Mouse (Mus musculus): Measurements from ENCODE around the gene Sgk1. TPM values are rescaled to one million over a fixed set of nuclear protein-coding genes. Genes with fewer than 3 reads are reported as not detected.

Gene Sgk1
- polyA plus RNA-seq, 1 experiment from 2014 or later, result 32.1 TPM

GRCm38 (mm10) chr10:21923495-21923952 is 41.5 kb downstream of the Sgk1 start:
- Histone ChIP-seq H3K4me3 (replicated peaks; ENCODE audit: low read length) (no peak overlapping the region; the same call in 1 of the 2 replicates), H3K9ac (replicated peaks; ENCODE audit: low read depth, low read length) (peak overlapping the region; percentile 34; the same call in 1 of the 2 replicates)

DNA sequence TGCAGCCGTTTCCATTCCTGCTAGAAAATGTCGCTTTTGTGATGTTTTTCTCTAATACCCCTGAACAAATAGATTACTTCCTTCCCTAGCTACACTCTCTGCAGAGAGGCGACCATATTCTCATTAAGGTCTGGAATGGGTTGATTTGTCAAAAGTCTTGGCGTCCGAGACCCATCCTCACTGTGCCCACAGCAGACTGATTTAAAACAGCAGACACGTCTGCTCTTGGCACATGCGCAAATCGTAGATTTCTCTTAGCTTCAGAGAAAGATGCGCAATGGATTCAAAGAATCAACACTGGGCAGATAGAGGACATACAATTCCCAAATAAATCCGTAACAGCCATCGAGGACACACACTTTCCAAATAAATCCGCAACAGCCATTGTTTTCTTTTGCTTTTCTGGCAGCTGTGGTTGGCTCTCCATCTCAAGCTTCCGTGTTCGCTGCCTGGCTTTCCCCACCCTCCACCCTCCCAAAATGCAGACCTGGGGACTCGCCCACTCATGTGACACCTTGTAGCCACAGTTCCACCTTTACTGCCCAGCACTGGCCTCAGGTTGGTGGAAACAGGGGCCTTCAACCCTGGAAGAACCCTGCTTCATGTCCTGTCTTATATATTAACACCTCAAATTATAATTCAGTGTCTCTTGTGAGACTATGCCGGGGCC is 42.2 kb downstream of the Sgk1 start:
- Histone ChIP-seq H3K4me2 (ENCODE audit: low read length) (no peak overlapping the region), H3K27me3 (replicated peaks; ENCODE audit: control insufficient read depth, insufficient read depth, low read length) (no peaks in the 10 kb centered on the region), H3K27ac (ENCODE audit: low read length) (peak overlapping the region; percentile 13; the same call in 1 of the 2 replicates), H3K9ac (replicated peaks; ENCODE audit: low read depth, low read length) (no peak overlapping the region), H3K36me3 (ENCODE audit: control insufficient read depth, insufficient read depth) (no peaks in the 10 kb centered on the region), H3K9me3 (ENCODE audit: control insufficient read depth, low read length) (no peaks in the 10 kb centered on the region), H3K4me3 (replicated peaks; ENCODE audit: low read length) (no peak overlapping the region), H3K4me1 (replicated peaks; ENCODE audit: control insufficient read depth, insufficient read depth, low read length) (peaks cover 17% of the 10 kb centered on the region)
- WGBS, result 63% methylated on average over 16 of the region's 16 CpGs
- ATAC-seq, result peak; percentile 60

More at GRCm38 (mm10) chr10:21923495-21923952, 41.5 kb downstream of the Sgk1 start:
- peak; percentile 69 for ATAC-seq
- H3K4me1 ChIP-seq (replicated peaks; ENCODE audit: control insufficient read depth, insufficient read depth, low read length), result peaks cover 17% of the 10 kb centered on the region
- H3K4me2 ChIP-seq (ENCODE audit: low read length), result peak overlapping the region; percentile 31
- H3K27ac ChIP-seq (ENCODE audit: low read length), result peak overlapping the region; percentile 1
- WGBS, result 8% methylated on average over 9 of the region's 9 CpGs
- no peaks in the 10 kb centered on the region for H3K36me3 ChIP-seq (ENCODE audit: control insufficient read depth, insufficient read depth)
- H3K27me3 ChIP-seq (replicated peaks; ENCODE audit: control insufficient read depth, insufficient read depth, low read length), result no peaks in the 10 kb centered on the region
- H3K9me3 ChIP-seq (ENCODE audit: control insufficient read depth, low read length), result no peaks in the 10 kb centered on the region

DNA sequence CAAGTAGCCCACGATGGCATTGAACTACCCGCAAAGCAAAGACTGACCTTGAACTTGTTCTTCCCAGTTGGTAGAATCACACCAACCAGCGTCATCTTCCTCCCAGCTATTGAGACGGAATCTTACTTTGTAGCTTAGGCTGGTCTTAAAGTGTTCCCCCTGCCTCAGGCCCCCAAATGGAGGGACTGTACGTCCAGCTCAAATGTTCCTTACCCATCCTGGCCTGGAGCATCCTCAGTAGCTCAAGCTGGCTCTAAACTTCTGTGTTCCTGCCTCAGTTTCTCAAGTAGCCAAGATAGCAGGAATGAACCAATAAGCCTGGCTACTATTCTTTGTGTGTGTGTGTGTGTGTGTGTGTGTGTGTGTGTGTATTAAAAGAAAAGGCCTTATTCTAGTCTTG is 45.0 kb downstream of the Sgk1 start:
- H3K9me3 ChIP-seq (ENCODE audit: control insufficient read depth, low read length), result no peaks in the 10 kb centered on the region
- no peaks in the 10 kb centered on the region for H3K36me3 ChIP-seq (ENCODE audit: control insufficient read depth, insufficient read depth)
- peaks cover 17% of the 10 kb centered on the region for H3K4me1 ChIP-seq (replicated peaks; ENCODE audit: control insufficient read depth, insufficient read depth, low read length)
- H3K27me3 ChIP-seq (replicated peaks; ENCODE audit: control insufficient read depth, insufficient read depth, low read length), result no peaks in the 10 kb centered on the region
- WGBS, result 86% methylated on average over 5 of the region's 5 CpGs
- H3K9ac ChIP-seq (replicated peaks; ENCODE audit: low read depth, low read length), result no peak overlapping the region
- no peak for ATAC-seq
- H3K4me3 ChIP-seq (replicated peaks; ENCODE audit: low read length), result no peak overlapping the region
- H3K27ac ChIP-seq (ENCODE audit: low read length), result no peak overlapping the region
- H3K4me2 ChIP-seq (ENCODE audit: low read length), result no peak overlapping the region

DNA sequence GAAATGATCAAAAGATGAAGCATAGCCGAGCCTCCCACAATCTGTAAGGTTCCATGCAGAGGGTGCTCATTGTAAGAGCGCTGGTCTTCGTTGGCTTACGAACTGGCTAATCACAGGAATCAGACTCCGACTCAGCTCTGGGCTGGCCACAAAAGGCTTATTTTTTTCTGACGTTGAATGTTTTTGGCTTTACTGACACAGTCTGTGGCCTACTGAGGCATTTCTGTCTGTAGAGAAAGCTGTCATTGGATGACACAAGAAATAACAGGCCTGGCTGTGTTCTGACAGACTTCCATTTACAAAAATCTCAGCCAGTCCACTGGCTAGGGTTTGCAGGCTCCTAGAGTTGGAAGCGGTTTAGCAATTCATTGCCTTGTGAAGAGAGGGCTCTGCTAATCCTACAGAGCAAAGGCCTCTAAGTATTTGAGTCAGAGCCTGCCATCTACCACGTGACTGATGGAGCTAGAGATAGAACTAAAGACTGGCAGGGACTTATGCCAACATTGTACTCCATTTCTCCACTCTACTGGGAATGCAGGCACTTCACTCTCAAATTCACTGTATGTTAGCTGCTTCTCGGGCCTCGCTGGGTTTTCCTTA is 48.9 kb downstream of the Sgk1 start:
- H3K9me3 ChIP-seq (ENCODE audit: control insufficient read depth, low read length), result no peaks in the 10 kb centered on the region
- no peak overlapping the region for H3K4me3 ChIP-seq (replicated peaks; ENCODE audit: low read length)
- no peak overlapping the region for H3K4me2 ChIP-seq (ENCODE audit: low read length)
- no peaks in the 10 kb centered on the region for H3K4me1 ChIP-seq (replicated peaks; ENCODE audit: control insufficient read depth, insufficient read depth, low read length)
- H3K27me3 ChIP-seq (replicated peaks; ENCODE audit: control insufficient read depth, insufficient read depth, low read length), result no peaks in the 10 kb centered on the region
- H3K27ac ChIP-seq (ENCODE audit: low read length), result no peak overlapping the region
- no peak for ATAC-seq
- WGBS, result 68% methylated on average over 10 of the region's 10 CpGs
- H3K36me3 ChIP-seq (ENCODE audit: control insufficient read depth, insufficient read depth), result no peaks in the 10 kb centered on the region
- no peak overlapping the region for H3K9ac ChIP-seq (replicated peaks; ENCODE audit: low read depth, low read length)

- Histone ChIP-seq H3K27ac (ENCODE audit: low read length) (no peak overlapping the region), H3K36me3 (ENCODE audit: control insufficient read depth, insufficient read depth) (no peaks in the 10 kb centered on the region), H3K9ac (replicated peaks; ENCODE audit: low read depth, low read length) (no peak overlapping the region), H3K9me3 (ENCODE audit: control insufficient read depth, low read length) (no peaks in the 10 kb centered on the region), H3K4me2 (ENCODE audit: low read length) (no peak overlapping the region), H3K4me3 (replicated peaks; ENCODE audit: low read length) (no peak overlapping the region), H3K4me1 (replicated peaks; ENCODE audit: control insufficient read depth, insufficient read depth, low read length) (0 out of 2 replicates have a peak, but pooled peaks cover 4% of the 10 kb centered on the region), H3K27me3 (replicated peaks; ENCODE audit: control insufficient read depth, insufficient read depth, low read length) (no peaks in the 10 kb centered on the region)
- ATAC-seq, result no peak
- WGBS, result 77% methylated on average over 3 of the region's 3 CpGs
Measured at GRCm38 (mm10) chr10:21932791-21933190, 50.8 kb downstream of the Sgk1 start.

- no peaks in the 10 kb centered on the region for H3K27me3 ChIP-seq (replicated peaks; ENCODE audit: control insufficient read depth, insufficient read depth, low read length)
- 82% methylated on average over 2 of the region's 2 CpGs for WGBS
- no peak overlapping the region for H3K9ac ChIP-seq (replicated peaks; ENCODE audit: low read depth, low read length)
- H3K9me3 ChIP-seq (ENCODE audit: control insufficient read depth, low read length), result no peaks in the 10 kb centered on the region
- ATAC-seq, result no peak
- no peak overlapping the region for H3K4me3 ChIP-seq (replicated peaks; ENCODE audit: low read length)
- H3K36me3 ChIP-seq (ENCODE audit: control insufficient read depth, insufficient read depth), result no peaks in the 10 kb centered on the region
- no peak overlapping the region for H3K4me2 ChIP-seq (ENCODE audit: low read length)
- H3K27ac ChIP-seq (ENCODE audit: low read length), result no peak overlapping the region
- 0 out of 2 replicates have a peak, but pooled peaks cover 4% of the 10 kb centered on the region for H3K4me1 ChIP-seq (replicated peaks; ENCODE audit: control insufficient read depth, insufficient read depth, low read length)
Measured at GRCm38 (mm10) chr10:21934826-21935225, 52.8 kb downstream of the Sgk1 start.

- no peak for ATAC-seq
- 48% methylated on average over 12 of the region's 12 CpGs for WGBS
- H3K36me3 ChIP-seq (ENCODE audit: control insufficient read depth, insufficient read depth), result no peaks in the 10 kb centered on the region
Measured at GRCm38 (mm10) chr10:21936513-21937221, 54.7 kb downstream of the Sgk1 start.

GRCm38 (mm10) chr10:21937222-21937605 is 55.2 kb downstream of the Sgk1 start:
- Histone ChIP-seq H3K27me3 (replicated peaks; ENCODE audit: control insufficient read depth, insufficient read depth, low read length) (no peaks in the 10 kb centered on the region), H3K27ac (ENCODE audit: low read length) (no peak overlapping the region), H3K4me3 (replicated peaks; ENCODE audit: low read length) (no peak overlapping the region), H3K36me3 (ENCODE audit: control insufficient read depth, insufficient read depth) (no peaks in the 10 kb centered on the region), H3K4me2 (ENCODE audit: low read length) (no peak overlapping the region), H3K4me1 (replicated peaks; ENCODE audit: control insufficient read depth, insufficient read depth, low read length) (0 out of 2 replicates have a peak, but pooled peaks cover 4% of the 10 kb centered on the region), H3K9ac (replicated peaks; ENCODE audit: low read depth, low read length) (no peak overlapping the region), H3K9me3 (ENCODE audit: control insufficient read depth, low read length) (no peaks in the 10 kb centered on the region)
- ATAC-seq, result no peak
- 7% methylated on average over 9 of the region's 9 CpGs for WGBS

More at GRCm38 (mm10) chr10:21936513-21937221, 54.7 kb downstream of the Sgk1 start:
- Histone ChIP-seq H3K4me3 (replicated peaks; ENCODE audit: low read length) (no peak overlapping the region), H3K27ac (ENCODE audit: low read length) (no peak overlapping the region), H3K9me3 (ENCODE audit: control insufficient read depth, low read length) (no peaks in the 10 kb centered on the region), H3K4me1 (replicated peaks; ENCODE audit: control insufficient read depth, insufficient read depth, low read length) (0 out of 2 replicates have a peak, but pooled peaks cover 4% of the 10 kb centered on the region), H3K27me3 (replicated peaks; ENCODE audit: control insufficient read depth, insufficient read depth, low read length) (no peaks in the 10 kb centered on the region), H3K4me2 (ENCODE audit: low read length) (no peak overlapping the region), H3K9ac (replicated peaks; ENCODE audit: low read depth, low read length) (no peak overlapping the region)

DNA sequence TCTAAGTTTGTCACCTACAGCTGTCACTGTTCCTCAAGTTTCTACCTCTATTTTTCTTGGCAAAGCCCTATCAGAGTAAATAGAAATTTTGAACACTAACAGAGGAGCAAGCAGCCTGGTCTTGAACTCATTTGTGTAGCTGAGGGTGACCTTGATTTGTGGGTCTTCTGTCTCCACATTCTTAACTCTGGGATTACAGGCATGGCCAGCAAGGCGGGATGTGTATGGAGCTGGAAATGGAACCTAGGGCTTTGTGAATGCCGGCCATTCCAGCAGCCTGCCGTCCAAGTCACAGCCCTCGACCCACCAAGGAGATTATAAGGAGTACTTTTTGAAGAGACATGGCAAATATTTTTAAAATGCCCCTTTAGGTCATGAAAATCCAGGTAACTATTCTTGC is 56.2 kb downstream of the Sgk1 start:
- Histone ChIP-seq H3K27ac (ENCODE audit: low read length) (no peak overlapping the region), H3K9ac (replicated peaks; ENCODE audit: low read depth, low read length) (no peak overlapping the region)

More for the DNA sequence above, 56.2 kb downstream of the Sgk1 start:
- 72% methylated on average over 4 of the region's 4 CpGs for WGBS
- H3K36me3 ChIP-seq (ENCODE audit: control insufficient read depth, insufficient read depth), result no peaks in the 10 kb centered on the region
- 0 out of 2 replicates have a peak, but pooled peaks cover 4% of the 10 kb centered on the region for H3K4me1 ChIP-seq (replicated peaks; ENCODE audit: control insufficient read depth, insufficient read depth, low read length)
- H3K27me3 ChIP-seq (replicated peaks; ENCODE audit: control insufficient read depth, insufficient read depth, low read length), result no peaks in the 10 kb centered on the region
- no peak for ATAC-seq
- no peak overlapping the region for H3K4me3 ChIP-seq (replicated peaks; ENCODE audit: low read length)
- H3K9me3 ChIP-seq (ENCODE audit: control insufficient read depth, low read length), result no peaks in the 10 kb centered on the region
- no peak overlapping the region for H3K4me2 ChIP-seq (ENCODE audit: low read length)
